Mouse (Mus musculus) erythroblast, embryonic 14.5 days (primary cell): ENCODE measurements around the gene Klhdc8a. TPM values are rescaled to one million over a fixed set of nuclear protein-coding genes. Genes with fewer than 3 reads are reported as not detected.

ENCODE experiments used
- H3K27me3 ChIP-seq: 2 replicates; pipeline ENCODE4 v1.6.1; 2012; ENCODE audit warnings: inconsistent platforms; ENCODE audit not compliant: control insufficient read depth
- H3K36me3 ChIP-seq: 2 replicates; pipeline ENCODE4 v1.6.1; 2012; ENCODE audit warnings: mild to moderate bottlenecking, inconsistent platforms; ENCODE audit not compliant: control insufficient read depth
- H3K4me1 ChIP-seq: 2 replicates; pipeline ENCODE4 v1.6.1; 2012; ENCODE audit warnings: inconsistent platforms; ENCODE audit not compliant: control insufficient read depth
- H3K4me3 ChIP-seq: replicated peaks from 2 replicates; pipeline ENCODE3; 2012; ENCODE audit warnings: moderate library complexity, mild to moderate bottlenecking, inconsistent platforms
- H3K9me3 ChIP-seq: 2 replicates; pipeline ENCODE4 v1.6.1; 2012; ENCODE audit warnings: low read length, inconsistent platforms, mixed read lengths; ENCODE audit not compliant: control insufficient read depth
- GATA1 ChIP-seq: IDR thresholded peaks from 2 replicates; pipeline ENCODE4 v1.6.1; 2012; ENCODE audit warnings: low read length, inconsistent platforms, mixed read lengths
- TAL1 ChIP-seq: IDR thresholded peaks from 3 replicates; pipeline ENCODE4 v1.6.1; 2012; ENCODE audit warnings: low read length, inconsistent platforms, mixed read lengths
- polyA plus RNA-seq: library from polyadenylated mRNA; stranded (reverse); fragments of >175 nt; gene quantifications from 2 replicates; pipeline ENCODE4 v1.2.3, GENCODE M21; 2012

Gene Klhdc8a
- polyA plus RNA-seq, 1 experiment, result not detected

GRCm38 (mm10) chr1:132333675-132334141 is 35.3 kb downstream of the Klhdc8a start:
- H3K36me3 ChIP-seq, result peaks cover 7% of the 10 kb centered on the region; the same call in 1 of the 2 replicates
- peaks cover 22% of the 10 kb centered on the region for H3K4me1 ChIP-seq
- H3K27me3 ChIP-seq, result peaks cover 9% of the 10 kb centered on the region
- H3K9me3 ChIP-seq, result no peaks in the 10 kb centered on the region
- no peak overlapping the region for H3K4me3 ChIP-seq
- TF ChIP-seq TAL1 (no peak), GATA1 (no peak)

- Histone ChIP-seq H3K27me3 (peaks cover 9% of the 10 kb centered on the region), H3K9me3 (no peaks in the 10 kb centered on the region), H3K36me3 (peaks cover 7% of the 10 kb centered on the region; the same call in 1 of the 2 replicates), H3K4me3 (no peak overlapping the region), H3K4me1 (peaks cover 22% of the 10 kb centered on the region)
- TF ChIP-seq GATA1, result no peak
- no peak for TF ChIP-seq TAL1
Observed at GRCm38 (mm10) chr1:132334178-132334801, 35.9 kb downstream of the Klhdc8a start.

- no peak for TF ChIP-seq GATA1
- TF ChIP-seq TAL1, result no peak
- no peaks in the 10 kb centered on the region for H3K9me3 ChIP-seq
- H3K4me1 ChIP-seq, result peaks cover 22% of the 10 kb centered on the region
- H3K4me3 ChIP-seq, result no peak overlapping the region
- peaks cover 7% of the 10 kb centered on the region for H3K27me3 ChIP-seq
- H3K36me3 ChIP-seq, result peaks cover 6% of the 10 kb centered on the region; the same call in 1 of the 2 replicates
Observed at GRCm38 (mm10) chr1:132335378-132335965, 37.0 kb downstream of the Klhdc8a start.

GRCm38 (mm10) chr1:132336921-132337320 is 38.5 kb downstream of the Klhdc8a start:
- TF ChIP-seq TAL1 (no peak), GATA1 (no peak)
- H3K9me3 ChIP-seq, result no peaks in the 10 kb centered on the region
- no peak overlapping the region for H3K4me3 ChIP-seq
- H3K4me1 ChIP-seq, result peaks cover 22% of the 10 kb centered on the region
- H3K36me3 ChIP-seq, result peaks cover under 1% of the 10 kb centered on the region; the same call in 1 of the 2 replicates
- peaks cover 7% of the 10 kb centered on the region for H3K27me3 ChIP-seq

GRCm38 (mm10) chr1:132338027-132338660 is 39.7 kb downstream of the Klhdc8a start:
- Histone ChIP-seq H3K4me3 (no peak overlapping the region), H3K27me3 (peaks cover 7% of the 10 kb centered on the region), H3K36me3 (no peaks in the 10 kb centered on the region), H3K4me1 (peaks cover 22% of the 10 kb centered on the region), H3K9me3 (no peaks in the 10 kb centered on the region)
- TF ChIP-seq TAL1 (no peak), GATA1 (no peak)

GRCm38 (mm10) chr1:132341731-132342501 is 43.5 kb downstream of the Klhdc8a start:
- Histone ChIP-seq H3K36me3 (no peaks in the 10 kb centered on the region), H3K9me3 (no peaks in the 10 kb centered on the region), H3K4me3 (no peak overlapping the region), H3K4me1 (no peaks in the 10 kb centered on the region; the same call in none of the 2 replicates), H3K27me3 (peaks cover 6% of the 10 kb centered on the region)
- TF ChIP-seq TAL1, result no peak
- TF ChIP-seq GATA1, result no peak

- no peaks in the 10 kb centered on the region for H3K9me3 ChIP-seq
- TF ChIP-seq TAL1 (no peak), GATA1 (no peak)
- no peaks in the 10 kb centered on the region; the same call in none of the 2 replicates for H3K4me1 ChIP-seq
- H3K4me3 ChIP-seq, result no peak overlapping the region
- H3K36me3 ChIP-seq, result no peaks in the 10 kb centered on the region
- H3K27me3 ChIP-seq, result peaks cover 2% of the 10 kb centered on the region; the same call in 1 of the 2 replicates
Observed at GRCm38 (mm10) chr1:132342518-132342917, 44.1 kb downstream of the Klhdc8a start.

GRCm38 (mm10) chr1:132343191-132343590 is 44.8 kb downstream of the Klhdc8a start:
- no peaks in the 10 kb centered on the region for H3K36me3 ChIP-seq
- no peaks in the 10 kb centered on the region for H3K9me3 ChIP-seq
- peaks cover 2% of the 10 kb centered on the region; the same call in 1 of the 2 replicates for H3K27me3 ChIP-seq
- TF ChIP-seq TAL1, result no peak
- TF ChIP-seq GATA1, result no peak
- no peaks in the 10 kb centered on the region; the same call in 1 of the 2 replicates for H3K4me1 ChIP-seq
- no peak overlapping the region for H3K4me3 ChIP-seq

- Histone ChIP-seq H3K9me3 (no peaks in the 10 kb centered on the region), H3K36me3 (no peaks in the 10 kb centered on the region), H3K4me3 (no peak overlapping the region), H3K27me3 (no peaks in the 10 kb centered on the region), H3K4me1 (no peaks in the 10 kb centered on the region; the same call in 1 of the 2 replicates)
- no peak for TF ChIP-seq TAL1
- no peak for TF ChIP-seq GATA1
Observed at GRCm38 (mm10) chr1:132343656-132344055, 45.2 kb downstream of the Klhdc8a start.
